Mouse (Mus musculus): ENCODE results near the gene Ttc17.

Ttc17 gene

GRCm38 (mm10) chr2:94262917-94263529 is 143.5 kb downstream of the Ttc17 start:
- no peak for DNase-seq (ENCODE audit: low read depth in 2 of 2, low spot score in 2 of 2)

- no peak for DNase-seq (ENCODE audit: low read depth in 2 of 2, low spot score in 2 of 2)
These were observed 152.4 kb downstream of the Ttc17 start for GRCm38 (mm10) chr2:94254102-94254501.
